Mouse (Mus musculus) adrenal gland, adult (tissue): ENCODE measurements around the gene Klhdc10.

ENCODE experiments used
- DNase-seq, 2 experiments: peaks; one replicate each; pipeline ENCODE4 v3.0.0; 2022 to 2023; ENCODE audit warnings: low spot score in 1 of 2; ENCODE audit not compliant: inconsistent age in 2 of 2

Gene Klhdc10

GRCm38 (mm10) chr6:30400716-30401115 is 952 bp upstream of the Klhdc10 start:
- DNase-seq: no peak

- no peak for DNase-seq
These were observed 423 bp downstream of the Klhdc10 start for GRCm38 (mm10) chr6:30402091-30402491.

- peak; percentile 64 to 91 for DNase-seq
These were observed 1.8 kb downstream of the Klhdc10 start for GRCm38 (mm10) chr6:30403465-30403864.

GRCm38 (mm10) chr6:30404671-30405070 is 3.0 kb downstream of the Klhdc10 start:
- no peak for DNase-seq

- DNase-seq: no peak
These were observed 6.6 kb downstream of the Klhdc10 start for GRCm38 (mm10) chr6:30408276-30408675.

GRCm38 (mm10) chr6:30409399-30410093 is 7.9 kb downstream of the Klhdc10 start:
- peak in 1 of 2 experiments; percentile 36 for DNase-seq

- DNase-seq: peak in 1 of 2 experiments; percentile 62
These were observed 9.6 kb downstream of the Klhdc10 start for GRCm38 (mm10) chr6:30411311-30411710.

GRCm38 (mm10) chr6:30416126-30416525 is 14.5 kb downstream of the Klhdc10 start:
- no peak for DNase-seq

GRCm38 (mm10) chr6:30416801-30417200 is 15.1 kb downstream of the Klhdc10 start:
- DNase-seq: no peak

- no peak for DNase-seq
These were observed 31.0 kb downstream of the Klhdc10 start for GRCm38 (mm10) chr6:30432461-30433192.

- DNase-seq: no peak
These were observed 34.8 kb downstream of the Klhdc10 start for GRCm38 (mm10) chr6:30436476-30436875.

- no peak for DNase-seq
These were observed 35.4 kb downstream of the Klhdc10 start for GRCm38 (mm10) chr6:30437054-30437453.

- no peak for DNase-seq
These were observed 37.9 kb downstream of the Klhdc10 start for GRCm38 (mm10) chr6:30439576-30439975.

- DNase-seq: no peak
These were observed 55.3 kb downstream of the Klhdc10 start for GRCm38 (mm10) chr6:30456991-30457390.

GRCm38 (mm10) chr6:30458626-30459025 is 57.0 kb downstream of the Klhdc10 start:
- no peak for DNase-seq

GRCm38 (mm10) chr6:30459056-30459747 is 57.5 kb downstream of the Klhdc10 start:
- peak in 1 of 2 experiments; percentile 34 for DNase-seq

GRCm38 (mm10) chr6:30459811-30460749 is 58.4 kb downstream of the Klhdc10 start:
- DNase-seq: peak; percentile 80 to 91

- DNase-seq: peak; percentile 34 to 70
These were observed 59.2 kb downstream of the Klhdc10 start for GRCm38 (mm10) chr6:30460750-30461446.

- no peak for DNase-seq
These were observed 60.2 kb downstream of the Klhdc10 start for GRCm38 (mm10) chr6:30461755-30462344.

GRCm38 (mm10) chr6:30462822-30463221 is 61.2 kb downstream of the Klhdc10 start:
- DNase-seq: no peak
